Mouse (Mus musculus) embryonic facial prominence, embryonic 12.5 days (tissue): ENCODE measurements around the gene Itpripl2. TPM values are rescaled to one million over a fixed set of nuclear protein-coding genes. Genes with fewer than 3 reads are reported as not detected.
A peak's percentile ranks its signal among the peaks of the same experiment; 100 is the strongest.

Experiments
- ATAC-seq: fragments of 200-750 bp; cut with Nextera tagmentation; 2 replicates; pipeline ENCODE4 v1.8.0; 2017; ENCODE audit not compliant: insufficient number of reproducible peaks, insufficient read depth, low FRiP score, low TSS enrichment
- H3K27ac ChIP-seq: fragments of 300-500 bp; sonication (generic); 2 replicates; pipeline ENCODE4 v1.5.1; 2016; ENCODE audit warnings: mild to moderate bottlenecking
- H3K27me3 ChIP-seq: fragments of 300-500 bp; sonication (generic); 2 replicates; pipeline ENCODE4 v1.6.1; 2016; ENCODE audit warnings: mild to moderate bottlenecking, moderate library complexity
- H3K36me3 ChIP-seq: fragments of 300-500 bp; sonication (generic); 2 replicates; pipeline ENCODE4 v1.6.1; 2016; ENCODE audit warnings: mild to moderate bottlenecking
- H3K4me1 ChIP-seq: fragments of 300-500 bp; sonication (generic); 2 replicates; pipeline ENCODE4 v1.6.1; 2016
- H3K4me2 ChIP-seq: fragments of 300-500 bp; sonication (generic); replicated peaks from 2 replicates; pipeline ENCODE4 v1.6.1; 2016; ENCODE audit warnings: mild to moderate bottlenecking, moderate library complexity
- H3K4me3 ChIP-seq: fragments of 300-500 bp; sonication (generic); 2 replicates; pipeline ENCODE4 v1.5.1; 2016; ENCODE audit warnings: mild to moderate bottlenecking
- H3K9ac ChIP-seq: fragments of 300-500 bp; sonication (generic); 2 replicates; pipeline ENCODE4 v1.6.1; 2016; ENCODE audit warnings: mild to moderate bottlenecking, moderate library complexity
- H3K9me3 ChIP-seq: fragments of 300-500 bp; sonication (generic); 2 replicates; pipeline ENCODE4 v1.6.1; 2016; ENCODE audit warnings: mild to moderate bottlenecking, moderate library complexity
- WGBS: fragments of 180-500 bp; shearing (Covaris S2); methylation state at CpG from one replicate; pipeline ENCODE4 v1.1.7; 2016; 5-methylcytosine and 5-hydroxymethylcytosine counted together
- polyA plus RNA-seq: library from polyadenylated mRNA; unstranded; fragments of >200 nt; fragmentation: Nextera tagmentation; extraction: Ambion mirVana; gene quantifications from 2 replicates; pipeline ENCODE4 v1.2.1, GENCODE M21; 2016

Itpripl2 gene
- polyA plus RNA-seq, 1 experiment from 2014 or later, result 5.2 TPM

- Histone ChIP-seq H3K4me3 (no peak overlapping the region), H3K27me3 (0 out of 2 replicates have a peak, but pooled peaks cover under 1% of the 10 kb centered on the region), H3K9me3 (no peaks in the 10 kb centered on the region), H3K4me1 (0 out of 2 replicates have a peak, but pooled peaks cover 4% of the 10 kb centered on the region), H3K9ac (no peak overlapping the region), H3K27ac (no peak overlapping the region), H3K4me2 (no peak overlapping the region), H3K36me3 (no peaks in the 10 kb centered on the region)
- no peak for ATAC-seq
- 62% methylated on average over 11 of the region's 11 CpGs for WGBS
Measured at GRCm38 (mm10) chr7:118462818-118463762, 28.7 kb downstream of the Itpripl2 start.

- Histone ChIP-seq H3K27me3 (0 out of 2 replicates have a peak, but pooled peaks cover 3% of the 10 kb centered on the region), H3K9me3 (no peaks in the 10 kb centered on the region), H3K4me3 (no peak overlapping the region), H3K27ac (no peak overlapping the region), H3K4me1 (0 out of 2 replicates have a peak, but pooled peaks cover 4% of the 10 kb centered on the region), H3K4me2 (no peak overlapping the region), H3K36me3 (no peaks in the 10 kb centered on the region), H3K9ac (no peak overlapping the region)
- WGBS, result 51% methylated on average over 16 of the region's 16 CpGs
- no peak for ATAC-seq
Measured at GRCm38 (mm10) chr7:118461400-118462136, 30.2 kb downstream of the Itpripl2 start.

- no peak overlapping the region for H3K9ac ChIP-seq
- 0 out of 2 replicates have a peak, but pooled peaks cover 7% of the 10 kb centered on the region for H3K27me3 ChIP-seq
- H3K27ac ChIP-seq, result no peak overlapping the region
- H3K4me3 ChIP-seq, result no peak overlapping the region
- no peak for ATAC-seq
- no peak overlapping the region for H3K4me2 ChIP-seq
- H3K36me3 ChIP-seq, result no peaks in the 10 kb centered on the region
- 0 out of 2 replicates have a peak, but pooled peaks cover 4% of the 10 kb centered on the region for H3K4me1 ChIP-seq
- 64% methylated on average over 4 of the region's 4 CpGs for WGBS
- no peaks in the 10 kb centered on the region for H3K9me3 ChIP-seq
Measured at GRCm38 (mm10) chr7:118453722-118454121, 38.1 kb downstream of the Itpripl2 start.

- Histone ChIP-seq H3K27me3 (peaks cover 12% of the 10 kb centered on the region), H3K4me3 (no peak overlapping the region), H3K27ac (no peak overlapping the region), H3K9ac (no peak overlapping the region), H3K9me3 (no peaks in the 10 kb centered on the region), H3K36me3 (no peaks in the 10 kb centered on the region), H3K4me1 (peaks cover 9% of the 10 kb centered on the region; the same call in 1 of the 2 replicates), H3K4me2 (no peak overlapping the region)
- WGBS, result 27% methylated on average over 2 of the region's 2 CpGs
- no peak for ATAC-seq
Measured at GRCm38 (mm10) chr7:118452940-118453339, 38.8 kb downstream of the Itpripl2 start.

- Histone ChIP-seq H3K27ac (no peak within 1 kb of the TSS), H3K9ac (peak within 1 kb of the TSS; percentile 59), H3K4me1 (peaks cover 18% of the 10 kb centered on the region; the same call in 1 of the 2 replicates), H3K4me2 (peak within 1 kb of the TSS; percentile 95), H3K9me3 (no peaks in the 10 kb centered on the region), H3K4me3 (peak within 1 kb of the TSS; percentile 61), H3K36me3 (no peaks in the 10 kb centered on the region), H3K27me3 (peaks cover 39% of the 10 kb centered on the region)
- WGBS, result under 1% methylated on average over 53 of the region's 58 CpGs
- ATAC-seq, result peak; percentile 42; the same call in 1 of the 2 replicates
Measured at GRCm38 (mm10) chr7:118448134-118448967, 43.4 kb downstream of the Itpripl2 start, which contains the start of gene Syt17. TSS of gene Syt17 (minus strand) at chr7:118448222.

- H3K4me3 ChIP-seq, result peak overlapping the region; percentile 61
- H3K9me3 ChIP-seq, result no peaks in the 10 kb centered on the region
- peaks cover 21% of the 10 kb centered on the region; the same call in 1 of the 2 replicates for H3K4me1 ChIP-seq
- H3K9ac ChIP-seq, result peak overlapping the region; percentile 59
- H3K27ac ChIP-seq, result no peak overlapping the region
- H3K4me2 ChIP-seq, result peak overlapping the region; percentile 95
- under 1% methylated on average over 61 of the region's 65 CpGs for WGBS
- no peaks in the 10 kb centered on the region for H3K36me3 ChIP-seq
- H3K27me3 ChIP-seq, result peaks cover 40% of the 10 kb centered on the region
- ATAC-seq, result no peak
Measured at GRCm38 (mm10) chr7:118447291-118448133, 44.3 kb downstream of the Itpripl2 start.

GRCm38 (mm10) chr7:118443895-118444485 lies 47.8 kb downstream of the Itpripl2 start:
- Histone ChIP-seq H3K4me1 (peaks cover 17% of the 10 kb centered on the region; the same call in 1 of the 2 replicates), H3K36me3 (no peaks in the 10 kb centered on the region), H3K4me3 (no peak overlapping the region), H3K4me2 (no peak overlapping the region; the same call in 1 of the 2 replicates), H3K27me3 (peaks cover 36% of the 10 kb centered on the region), H3K27ac (no peak overlapping the region), H3K9ac (no peak overlapping the region), H3K9me3 (no peaks in the 10 kb centered on the region)
- WGBS, result 39% methylated on average over 7 of the region's 7 CpGs
- ATAC-seq, result no peak

- Histone ChIP-seq H3K9ac (peak overlapping the region; percentile 27; the same call in 1 of the 2 replicates), H3K27ac (no peak overlapping the region), H3K4me1 (peaks cover 13% of the 10 kb centered on the region; the same call in 1 of the 2 replicates), H3K27me3 (peaks cover 34% of the 10 kb centered on the region), H3K4me2 (peak overlapping the region; percentile 31), H3K9me3 (no peaks in the 10 kb centered on the region), H3K36me3 (no peaks in the 10 kb centered on the region), H3K4me3 (no peak overlapping the region)
- WGBS, result 0% methylated on average over 9 of the region's 9 CpGs
- no peak for ATAC-seq
Measured at GRCm38 (mm10) chr7:118443371-118443770, 48.4 kb downstream of the Itpripl2 start.

GRCm38 (mm10) chr7:118441535-118441934 lies 50.2 kb downstream of the Itpripl2 start:
- Histone ChIP-seq H3K4me2 (no peak overlapping the region), H3K27ac (no peak overlapping the region), H3K4me1 (peaks cover 8% of the 10 kb centered on the region; the same call in 1 of the 2 replicates), H3K9ac (no peak overlapping the region), H3K4me3 (no peak overlapping the region), H3K36me3 (no peaks in the 10 kb centered on the region), H3K27me3 (peaks cover 15% of the 10 kb centered on the region), H3K9me3 (no peaks in the 10 kb centered on the region)
- ATAC-seq, result no peak
- WGBS, result 65% methylated on average over 6 of the region's 6 CpGs
